Mouse (Mus musculus) C2C12 (cell line): ENCODE data around the gene Gm21970. TPM values are rescaled to one million over a fixed set of nuclear protein-coding genes. Genes with fewer than 3 reads are reported as not detected.

Experiments
- H3K27me3 ChIP-seq: one replicate; pipeline ENCODE4 v1.6.1; 2011; ENCODE audit not compliant: control insufficient read depth, insufficient read depth, insufficient read length
- H3K36me3 ChIP-seq: one replicate; pipeline ENCODE4 v1.6.1; 2011; ENCODE audit not compliant: control insufficient read depth, insufficient read depth
- H3K4me3 ChIP-seq: one replicate; pipeline ENCODE4 v1.5.1; 2011; ENCODE audit warnings: mild to moderate bottlenecking, control low read depth; ENCODE audit not compliant: poor library complexity, insufficient read depth, severe bottlenecking
- H3K79me2 ChIP-seq: one replicate; pipeline ENCODE4 v1.6.1; 2011; ENCODE audit not compliant: control insufficient read depth, insufficient read depth
- H3K79me3 ChIP-seq: one replicate; pipeline ENCODE4 v1.6.1; 2011; ENCODE audit warnings: low read depth, control low read depth
- H3ac ChIP-seq: one replicate; pipeline ENCODE3; 2011; ENCODE audit warnings: low read depth; ENCODE audit not compliant: control insufficient read depth, insufficient read length
- CEBPB ChIP-seq: IDR thresholded peaks from one replicate; pipeline ENCODE4 v1.6.1; 2011; ENCODE audit warnings: low read depth, mild to moderate bottlenecking, control low read depth, moderate library complexity
- CTCF ChIP-seq: IDR thresholded peaks from one replicate; pipeline ENCODE4 v1.5.1; 2011; ENCODE audit not compliant: control insufficient read depth, insufficient read depth, insufficient read length
- FOSL1 ChIP-seq: IDR thresholded peaks from one replicate; pipeline ENCODE4 v1.8.0; 2011; ENCODE audit warnings: mild to moderate bottlenecking, low read length; ENCODE audit not compliant: poor library complexity, insufficient read depth, severe bottlenecking
- MAX ChIP-seq: IDR thresholded peaks from one replicate; pipeline ENCODE4 v1.6.1; 2011; ENCODE audit warnings: mild to moderate bottlenecking, control low read depth
- MYOD1 ChIP-seq: IDR thresholded peaks from one replicate; pipeline ENCODE4 v1.6.1; 2011; ENCODE audit warnings: low read depth; ENCODE audit not compliant: control insufficient read depth, insufficient read length
- MYOG ChIP-seq: IDR thresholded peaks from one replicate; pipeline ENCODE4 v1.6.1; 2011; ENCODE audit not compliant: control insufficient read depth, insufficient read length; ENCODE audit errors: extremely low read depth
- USF1 ChIP-seq: IDR thresholded peaks from one replicate; pipeline ENCODE4 v1.6.1; 2011; ENCODE audit warnings: low read depth, mild to moderate bottlenecking, control low read depth, moderate library complexity
- long read RNA-seq, 2 experiments: library from polyadenylated mRNA; unstranded; transcript quantifications; one replicate each; pipeline ENCODE4 v2.0.0; 2019 to 2020
- polyA plus RNA-seq: library from polyadenylated mRNA; unstranded; fragments of >200 nt; fragmentation: generic; extraction: Trizol; gene quantifications from one replicate; pipeline ENCODE4 v1.2.1, GENCODE M21; 2012; ENCODE audit warnings: missing spikeins

The Gm21970 gene
- polyA plus RNA-seq = not detected
- long read RNA-seq, experiment 1 = 0 reads
- long read RNA-seq, experiment 2 = 0 reads

- Histone ChIP-seq H3ac (no peak within 1 kb of the TSS), H3K36me3 (peaks cover 51% of the 10 kb centered on the region), H3K79me3 (no peaks in the 10 kb centered on the region), H3K27me3 (no peaks in the 10 kb centered on the region), H3K4me3 (no peak within 1 kb of the TSS), H3K79me2 (no peaks in the 10 kb centered on the region)
- TF ChIP-seq FOSL1 (no peak), USF1 (no peak), CEBPB (no peak), MYOD1 (no peak)
Observed at GRCm38 (mm10) chr16:91391421-91391820, at the start of gene Gm21970. TSS of gene Gm21970 (plus strand) at chr16:91391721.

GRCm38 (mm10) chr16:91346491-91346890 lies 45.0 kb upstream of the Gm21970 start:
- Histone ChIP-seq H3K79me3 (no peaks in the 10 kb centered on the region), H3K79me2 (no peaks in the 10 kb centered on the region), H3K27me3 (peaks cover 29% of the 10 kb centered on the region), H3K4me3 (no peak overlapping the region), H3ac (no peak overlapping the region), H3K36me3 (no peaks in the 10 kb centered on the region)
- TF ChIP-seq CEBPB = no peak

- H3K27me3 ChIP-seq = peaks cover 29% of the 10 kb centered on the region
- no peaks in the 10 kb centered on the region for H3K79me2 ChIP-seq
- H3ac ChIP-seq = no peak overlapping the region
- TF ChIP-seq FOSL1 = no peak
- TF ChIP-seq CEBPB = no peak
- TF ChIP-seq USF1 = no peak
- no peak for TF ChIP-seq MYOG
- TF ChIP-seq MYOD1 = no peak
- no peaks in the 10 kb centered on the region for H3K79me3 ChIP-seq
- H3K4me3 ChIP-seq = no peak overlapping the region
- H3K36me3 ChIP-seq = no peaks in the 10 kb centered on the region
Observed at GRCm38 (mm10) chr16:91347491-91348263, 43.8 kb upstream of the Gm21970 start.

- no peak overlapping the region for H3ac ChIP-seq
- H3K79me3 ChIP-seq = no peaks in the 10 kb centered on the region
- H3K4me3 ChIP-seq = no peak overlapping the region
- no peaks in the 10 kb centered on the region for H3K79me2 ChIP-seq
- no peak for TF ChIP-seq CEBPB
- TF ChIP-seq MYOD1 = no peak
- TF ChIP-seq FOSL1 = no peak
- TF ChIP-seq MYOG = no peak
- TF ChIP-seq CTCF = no peak
- TF ChIP-seq USF1 = no peak
- TF ChIP-seq MAX = no peak
- no peaks in the 10 kb centered on the region for H3K36me3 ChIP-seq
- H3K27me3 ChIP-seq = peaks cover 29% of the 10 kb centered on the region
Observed at GRCm38 (mm10) chr16:91348264-91348565, 43.3 kb upstream of the Gm21970 start.

GRCm38 (mm10) chr16:91348588-91349330 lies 42.8 kb upstream of the Gm21970 start:
- Histone ChIP-seq H3K36me3 (no peaks in the 10 kb centered on the region), H3ac (no peak overlapping the region), H3K27me3 (peaks cover 25% of the 10 kb centered on the region), H3K4me3 (no peak overlapping the region), H3K79me3 (no peaks in the 10 kb centered on the region), H3K79me2 (no peaks in the 10 kb centered on the region)
- TF ChIP-seq USF1 (no peak), CEBPB (no peak), MAX (no peak), FOSL1 (no peak), MYOD1 (no peak), CTCF (no peak), MYOG (no peak)

GRCm38 (mm10) chr16:91352084-91352562 lies 39.4 kb upstream of the Gm21970 start:
- no peaks in the 10 kb centered on the region for H3K79me2 ChIP-seq
- H3K36me3 ChIP-seq = no peaks in the 10 kb centered on the region
- peaks cover 34% of the 10 kb centered on the region for H3K27me3 ChIP-seq
- no peaks in the 10 kb centered on the region for H3K79me3 ChIP-seq
- TF ChIP-seq USF1 = no peak
- TF ChIP-seq MYOG = no peak
- TF ChIP-seq MAX = no peak
- TF ChIP-seq CEBPB = no peak
- TF ChIP-seq MYOD1 = no peak
- TF ChIP-seq CTCF = no peak
- TF ChIP-seq FOSL1 = no peak
- H3ac ChIP-seq = no peak overlapping the region
- H3K4me3 ChIP-seq = no peak overlapping the region
